Mouse (Mus musculus) testis, adult 2 months (tissue): ENCODE data around the gene Ubxn2a.

ENCODE experiments used
- CTCF ChIP-seq: fragments of 200-500 bp; IDR thresholded peaks from 2 replicates; pipeline ENCODE4 v1.5.1; 2012; ENCODE audit warnings: low read depth, mild to moderate bottlenecking, inconsistent platforms, low read length, moderate library complexity; ENCODE audit not compliant: control insufficient read depth, insufficient read depth, insufficient replicate concordance
- POLR2A ChIP-seq: fragments of 200-500 bp; IDR thresholded peaks from 2 replicates; pipeline ENCODE4 v1.6.1; 2012; ENCODE audit warnings: low read depth, mild to moderate bottlenecking, inconsistent platforms, low read length, moderate library complexity; ENCODE audit not compliant: control insufficient read depth

DNA sequence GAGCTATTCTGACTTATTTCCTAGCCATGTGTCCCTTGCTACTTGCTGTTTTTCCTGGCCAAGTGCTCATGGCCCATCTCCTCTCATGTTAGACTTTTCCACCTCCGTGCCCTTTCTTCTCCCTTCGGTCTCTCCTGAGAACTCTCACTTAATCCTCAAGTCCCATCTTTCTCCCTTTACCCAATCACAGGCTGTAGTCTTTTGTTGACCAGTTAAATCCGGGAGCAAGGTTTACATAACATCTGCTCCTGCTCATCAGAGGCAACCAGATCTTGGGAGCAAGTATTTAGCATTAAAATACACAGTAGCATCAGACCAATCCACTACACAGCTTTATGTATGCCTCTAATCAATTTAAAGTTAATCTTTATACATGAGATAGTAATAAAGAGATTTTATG lies 6.9 kb upstream of the Ubxn2a start:
- TF ChIP-seq CTCF (no peak), POLR2A (no peak)
